Mouse (Mus musculus) liver, embryonic 11.5 days (tissue): ENCODE data around the gene Tmem89. TPM values are rescaled to one million over a fixed set of nuclear protein-coding genes. Genes with fewer than 3 reads are reported as not detected.
A peak's percentile ranks its signal among the peaks of the same experiment; 100 is the strongest.

Source experiments
- ATAC-seq: fragments of 200-750 bp; cut with Nextera tagmentation; replicated peaks from 2 replicates; pipeline ENCODE4 v1.8.0; 2017; ENCODE audit warnings: moderate number of reproducible peaks, mild to moderate bottlenecking, moderate TSS enrichment, moderate library complexity; ENCODE audit not compliant: low FRiP score
- DNase-seq: peaks from one replicate; pipeline ENCODE4 v3.0.0-alpha.2; 2017; ENCODE audit warnings: low spot score
- H3K27ac ChIP-seq: fragments of 300-500 bp; sonication (generic); 2 replicates; pipeline ENCODE4 v1.5.1; 2014; ENCODE audit warnings: mild to moderate bottlenecking, low read depth, low read length, control low read depth
- H3K27me3 ChIP-seq: fragments of 300-500 bp; sonication (generic); replicated peaks from 2 replicates; pipeline ENCODE4 v1.6.1; 2014; ENCODE audit warnings: low read length, mixed read lengths; ENCODE audit not compliant: control insufficient read depth, insufficient read depth
- H3K36me3 ChIP-seq: fragments of 300-500 bp; sonication (generic); 2 replicates; pipeline ENCODE4 v1.6.1; 2014; ENCODE audit warnings: mild to moderate bottlenecking, low read length, moderate library complexity, mixed read lengths; ENCODE audit not compliant: control insufficient read depth, insufficient read depth
- H3K4me1 ChIP-seq: fragments of 300-500 bp; sonication (generic); replicated peaks from 2 replicates; pipeline ENCODE4 v1.6.1; 2014; ENCODE audit warnings: low read length, mixed read lengths; ENCODE audit not compliant: control insufficient read depth, insufficient read depth
- H3K4me2 ChIP-seq: fragments of 300-500 bp; sonication (generic); 2 replicates; pipeline ENCODE4 v1.6.1; 2014; ENCODE audit warnings: mild to moderate bottlenecking, control low read depth, moderate library complexity
- H3K4me3 ChIP-seq: fragments of 300-500 bp; sonication (generic); 2 replicates; pipeline ENCODE4 v1.5.1; 2014; ENCODE audit warnings: low read depth, low read length, control low read depth
- H3K9ac ChIP-seq: fragments of 300-500 bp; sonication (generic); 2 replicates; pipeline ENCODE4 v1.6.1; 2014; ENCODE audit warnings: low read depth, low read length, control low read depth
- H3K9me3 ChIP-seq: fragments of 300-500 bp; sonication (generic); 2 replicates; pipeline ENCODE4 v1.6.1; 2016; ENCODE audit warnings: low read length, inconsistent platforms, mixed read lengths; ENCODE audit not compliant: control insufficient read depth
- WGBS: fragments of 180-500 bp; shearing (Covaris S2); extraction: QIAGEN DNeasy Blood & Tissue Kit; methylation state at CpG from one replicate; pipeline ENCODE4 v1.1.7; 2014; 5-methylcytosine and 5-hydroxymethylcytosine counted together
- polyA plus RNA-seq: library from polyadenylated mRNA; unstranded; fragments of >200 nt; fragmentation: Nextera tagmentation; extraction: Ambion mirVana; gene quantifications from 2 replicates; pipeline ENCODE4 v1.2.1, GENCODE M21; 2014

Gene Tmem89
- polyA plus RNA-seq, 1 experiment from 2014 or later: not detected

GRCm38 (mm10) chr9:108945111-108945510, 30.7 kb downstream of the Tmem89 start:
- no peaks in the 10 kb centered on the region for H3K27me3 ChIP-seq
- no peaks in the 10 kb centered on the region for H3K9me3 ChIP-seq
- peaks cover 72% of the 10 kb centered on the region for H3K36me3 ChIP-seq
- H3K27ac ChIP-seq: no peak overlapping the region
- H3K4me3 ChIP-seq: no peak overlapping the region
- no peak for ATAC-seq
- 81% methylated on average over 9 of the region's 9 CpGs for WGBS
- DNase-seq: no peak
- no peaks in the 10 kb centered on the region; the same call in 1 of the 2 replicates for H3K4me1 ChIP-seq
- H3K4me2 ChIP-seq: no peak overlapping the region
- 0 out of 2 replicates have a peak overlapping the region, but pooled peaks have one; percentile 12 for H3K9ac ChIP-seq

DNA sequence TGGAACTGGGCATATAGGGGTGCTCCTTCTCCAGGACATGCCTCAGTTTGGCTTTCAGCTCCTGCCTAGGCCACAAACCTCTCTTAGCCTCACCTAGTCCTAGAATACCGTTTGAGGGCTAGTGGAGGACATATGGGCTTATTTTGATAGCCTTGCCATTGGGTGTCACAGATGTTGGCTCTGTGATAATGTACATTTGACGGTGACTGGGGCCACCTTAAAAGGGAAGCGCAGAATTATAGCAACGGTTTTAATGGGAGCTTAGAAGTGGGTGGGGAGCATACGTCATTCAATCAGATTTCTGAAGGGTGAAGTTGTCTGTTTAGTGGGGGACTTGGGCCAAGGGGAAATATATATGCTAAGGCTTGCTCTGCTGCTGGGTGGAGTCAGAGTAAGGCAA, 31.2 kb downstream of the Tmem89 start:
- Histone ChIP-seq H3K9ac (no peak overlapping the region), H3K9me3 (no peaks in the 10 kb centered on the region), H3K4me3 (no peak overlapping the region), H3K4me2 (no peak overlapping the region), H3K27ac (no peak overlapping the region), H3K27me3 (no peaks in the 10 kb centered on the region), H3K4me1 (no peaks in the 10 kb centered on the region; the same call in 1 of the 2 replicates), H3K36me3 (peaks cover 72% of the 10 kb centered on the region)
- ATAC-seq (peak; percentile 42; the same call in 1 of the 2 replicates), DNase-seq (no peak)
- WGBS: 71% methylated on average over 5 of the region's 5 CpGs

DNA sequence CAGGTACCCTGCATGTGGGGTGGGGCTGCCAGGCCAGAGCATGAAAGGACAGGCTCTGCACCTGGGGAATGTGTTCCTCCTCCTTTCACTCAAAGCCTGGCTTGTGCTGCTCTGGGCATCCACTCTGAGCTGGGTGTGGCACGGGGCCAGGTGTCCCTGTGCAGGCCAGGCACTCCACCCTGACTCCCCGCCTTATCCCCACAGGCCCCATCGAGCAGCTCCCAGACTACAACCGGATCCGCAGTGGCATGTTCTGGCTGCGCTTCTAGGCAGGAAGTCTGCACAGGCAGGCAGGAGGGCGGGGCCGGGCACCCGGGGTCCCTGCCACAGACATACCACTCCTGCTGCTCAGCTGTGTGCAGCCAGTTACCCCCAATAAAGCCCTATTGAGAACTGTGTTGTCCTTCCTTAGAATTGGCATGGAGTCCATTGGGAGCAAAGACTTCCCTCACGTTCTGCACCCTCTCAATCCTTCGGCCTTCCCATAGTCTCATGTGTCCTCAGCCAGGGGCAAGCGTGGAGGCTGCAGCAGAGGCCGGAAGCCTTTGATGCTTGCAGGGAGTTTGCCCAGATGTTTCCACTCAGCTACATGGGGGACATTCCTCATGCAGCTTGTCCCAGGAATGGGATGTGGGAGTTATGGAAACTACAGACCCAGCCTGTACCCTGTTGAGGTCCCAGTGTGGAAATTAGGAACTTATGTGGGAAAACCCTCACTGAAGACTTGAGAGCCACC, 35.0 kb downstream of the Tmem89 start:
- H3K4me3 ChIP-seq: no peak overlapping the region
- no peak overlapping the region for H3K9ac ChIP-seq
- H3K4me1 ChIP-seq: no peaks in the 10 kb centered on the region
- WGBS: 89% methylated on average over 13 of the region's 13 CpGs
- H3K9me3 ChIP-seq: no peaks in the 10 kb centered on the region
- no peak overlapping the region for H3K4me2 ChIP-seq
- peaks cover 20% of the 10 kb centered on the region for H3K27me3 ChIP-seq
- H3K27ac ChIP-seq: no peak overlapping the region
- ATAC-seq: no peak
- DNase-seq: no peak
- peaks cover 50% of the 10 kb centered on the region for H3K36me3 ChIP-seq

GRCm38 (mm10) chr9:108949967-108950728, 35.7 kb downstream of the Tmem89 start:
- Histone ChIP-seq H3K4me1 (no peaks in the 10 kb centered on the region), H3K36me3 (peaks cover 43% of the 10 kb centered on the region), H3K4me3 (no peak overlapping the region), H3K27me3 (peaks cover 23% of the 10 kb centered on the region), H3K4me2 (no peak overlapping the region), H3K27ac (no peak overlapping the region), H3K9me3 (no peaks in the 10 kb centered on the region), H3K9ac (no peak overlapping the region)
- WGBS: 83% methylated on average over 9 of the region's 9 CpGs
- ATAC-seq (no peak), DNase-seq (no peak)

DNA sequence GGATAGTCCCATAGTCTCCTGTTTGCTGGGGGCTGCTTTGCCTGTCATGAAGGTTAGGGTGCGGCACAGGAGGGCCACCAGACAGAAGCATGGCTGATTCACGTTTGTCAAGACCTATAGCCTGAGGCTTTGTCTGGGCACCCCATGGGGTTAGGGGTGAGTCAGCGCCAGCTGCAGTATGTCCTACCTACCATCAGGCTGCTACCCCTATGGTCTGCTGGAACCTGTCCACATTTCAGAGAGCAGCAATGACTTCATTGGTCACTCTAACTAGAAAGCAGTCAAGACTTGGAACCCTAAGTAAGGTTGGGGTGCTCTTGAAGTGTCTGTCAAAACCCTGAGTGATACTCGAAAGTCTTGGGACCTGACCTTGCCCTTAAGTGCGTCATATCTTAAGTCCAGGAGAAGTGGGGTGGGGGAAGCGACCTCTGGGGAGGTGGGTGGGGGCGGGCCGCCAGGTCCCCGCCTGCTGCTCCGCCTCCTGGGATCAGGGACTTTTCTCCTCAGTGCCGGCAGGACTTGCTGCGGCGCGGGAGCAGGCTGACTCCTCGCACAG, 38.7 kb downstream of the Tmem89 start, which contains the start of gene Col7a1:
Col7a1 (plus strand) TSS at position 506 of the 556 bp plus-strand sequence.
- H3K9me3 ChIP-seq: no peaks in the 10 kb centered on the region
- no peak within 1 kb of the TSS for H3K9ac ChIP-seq
- no peak within 1 kb of the TSS for H3K27ac ChIP-seq
- peak within 1 kb of the TSS; percentile 49 for H3K4me2 ChIP-seq
- peaks cover 23% of the 10 kb centered on the region for H3K27me3 ChIP-seq
- no peak for ATAC-seq
- WGBS: 12% methylated on average over 15 of the region's 15 CpGs
- 0 out of 2 replicates have a peak within 1 kb of the TSS, but pooled peaks have one; percentile 15 for H3K4me3 ChIP-seq
- DNase-seq: no peak
- H3K4me1 ChIP-seq: no peaks in the 10 kb centered on the region
- peaks cover 21% of the 10 kb centered on the region for H3K36me3 ChIP-seq

GRCm38 (mm10) chr9:108955241-108955640, 40.8 kb downstream of the Tmem89 start:
- H3K36me3 ChIP-seq: peaks cover 2% of the 10 kb centered on the region
- no peak for DNase-seq
- H3K27me3 ChIP-seq: peaks cover 23% of the 10 kb centered on the region
- ATAC-seq: no peak
- no peaks in the 10 kb centered on the region for H3K9me3 ChIP-seq
- H3K4me1 ChIP-seq: no peaks in the 10 kb centered on the region
- WGBS: 85% methylated on average over 11 of the region's 11 CpGs
- H3K27ac ChIP-seq: no peak overlapping the region
- no peak overlapping the region for H3K4me3 ChIP-seq
- H3K9ac ChIP-seq: no peak overlapping the region
- H3K4me2 ChIP-seq: no peak overlapping the region

DNA sequence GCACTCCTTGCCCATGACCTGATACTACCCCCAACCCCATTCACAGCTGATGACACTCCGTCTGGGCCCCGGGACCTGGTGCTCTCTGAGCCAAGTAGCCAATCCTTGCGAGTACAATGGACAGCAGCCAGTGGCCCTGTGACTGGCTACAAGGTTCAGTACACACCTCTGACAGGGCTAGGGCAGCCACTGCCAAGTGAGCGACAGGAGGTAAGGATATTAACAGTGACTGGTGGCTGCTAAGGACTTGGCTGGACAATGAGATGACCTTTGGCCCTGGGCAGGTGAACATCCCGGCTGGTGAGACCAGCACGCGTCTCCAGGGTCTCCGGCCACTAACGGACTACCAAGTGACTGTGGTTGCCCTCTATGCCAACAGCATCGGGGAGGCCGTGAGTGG, 41.4 kb downstream of the Tmem89 start:
- DNase-seq: no peak
- Histone ChIP-seq H3K4me2 (no peak overlapping the region), H3K4me1 (no peaks in the 10 kb centered on the region), H3K9me3 (no peaks in the 10 kb centered on the region), H3K27me3 (peaks cover 23% of the 10 kb centered on the region), H3K27ac (no peak overlapping the region), H3K9ac (no peak overlapping the region), H3K4me3 (no peak overlapping the region), H3K36me3 (no peaks in the 10 kb centered on the region)
- WGBS: 83% methylated on average over 11 of the region's 11 CpGs
- no peak for ATAC-seq

- no peak overlapping the region for H3K27ac ChIP-seq
- ATAC-seq (no peak), DNase-seq (no peak)
- no peaks in the 10 kb centered on the region for H3K4me1 ChIP-seq
- H3K9ac ChIP-seq: no peak overlapping the region
- H3K36me3 ChIP-seq: no peaks in the 10 kb centered on the region
- 71% methylated on average over 3 of the region's 3 CpGs for WGBS
- H3K9me3 ChIP-seq: no peaks in the 10 kb centered on the region
- H3K4me3 ChIP-seq: no peak overlapping the region
- H3K4me2 ChIP-seq: no peak overlapping the region
- no peaks in the 10 kb centered on the region for H3K27me3 ChIP-seq
Observed at GRCm38 (mm10) chr9:108963577-108963976, 49.2 kb downstream of the Tmem89 start.
